Mouse (Mus musculus): ENCODE results near the gene Dhrs3. TPM values are rescaled to one million over a fixed set of nuclear protein-coding genes. Genes with fewer than 3 reads are reported as not detected.

The Dhrs3 gene
- polyA plus RNA-seq (2015; fragmentation: Nextera tagmentation; extraction: Ambion mirVana): 177 and 186 TPM in 2 replicates

GRCm38 (mm10) chr4:144892133-144892936 lies at the start of gene Dhrs3:
TSS of gene Dhrs3 (plus strand) at chr4:144892827.

Other genes with a start within 250 kb of the Dhrs3 start
- not detected in 2 replicates for gene Gm436, start 206.5 kb upstream of the Dhrs3 start, polyA plus RNA-seq (2015; fragmentation: Nextera tagmentation; extraction: Ambion mirVana)
- not detected in 2 replicates for gene Gm13178, start 171.4 kb upstream of the Dhrs3 start, polyA plus RNA-seq (2015; fragmentation: Nextera tagmentation; extraction: Ambion mirVana)
- not detected in 2 replicates for gene Gm438, start 106.2 kb upstream of the Dhrs3 start, polyA plus RNA-seq (2015; fragmentation: Nextera tagmentation; extraction: Ambion mirVana)

All from urinary bladder, postnatal 0 days (tissue).